Mouse (Mus musculus) heart, embryonic 13.5 days (tissue): ENCODE results near the gene Magi1. TPM values are rescaled to one million over a fixed set of nuclear protein-coding genes. Genes with fewer than 3 reads are reported as not detected.
A peak's percentile ranks its signal among the peaks of the same experiment; 100 is the strongest.

Experiments
- ATAC-seq: fragments of 200-750 bp; cut with Nextera tagmentation; 2 replicates; pipeline ENCODE4 v1.8.0; 2017; ENCODE audit warnings: moderate TSS enrichment; ENCODE audit not compliant: insufficient number of reproducible peaks, low FRiP score, low TSS enrichment; ENCODE audit errors: extremely low read depth
- H3K27ac ChIP-seq: fragments of 300-500 bp; sonication (generic); replicated peaks from 2 replicates; pipeline ENCODE4 v1.5.1; 2015; ENCODE audit warnings: moderate library complexity, mild to moderate bottlenecking, inconsistent platforms
- H3K27me3 ChIP-seq: fragments of 300-500 bp; sonication (generic); replicated peaks from 2 replicates; pipeline ENCODE4 v1.6.1; 2015; ENCODE audit warnings: mild to moderate bottlenecking, inconsistent platforms
- H3K36me3 ChIP-seq: fragments of 300-500 bp; sonication (generic); 2 replicates; pipeline ENCODE4 v1.6.1; 2015; ENCODE audit warnings: mild to moderate bottlenecking, inconsistent platforms
- H3K4me1 ChIP-seq: fragments of 300-500 bp; sonication (generic); 2 replicates; pipeline ENCODE4 v1.6.1; 2015; ENCODE audit warnings: inconsistent platforms
- H3K4me2 ChIP-seq: fragments of 300-500 bp; sonication (generic); 2 replicates; pipeline ENCODE4 v1.6.1; 2015; ENCODE audit warnings: inconsistent platforms, mild to moderate bottlenecking, moderate library complexity
- H3K4me3 ChIP-seq: fragments of 300-500 bp; sonication (generic); 2 replicates; pipeline ENCODE4 v1.5.1; 2015; ENCODE audit warnings: moderate library complexity, mild to moderate bottlenecking, inconsistent platforms
- H3K9ac ChIP-seq: fragments of 300-500 bp; sonication (generic); 2 replicates; pipeline ENCODE4 v1.6.1; 2015; ENCODE audit warnings: inconsistent platforms, mild to moderate bottlenecking, moderate library complexity
- H3K9me3 ChIP-seq: fragments of 300-500 bp; sonication (generic); 2 replicates; pipeline ENCODE4 v1.6.1; 2016; ENCODE audit warnings: inconsistent platforms
- WGBS: fragments of 180-500 bp; shearing (Covaris S2); methylation state at CpG from one replicate; pipeline ENCODE4 v1.1.7; 2015; ENCODE audit warnings: mixed read lengths; 5-methylcytosine and 5-hydroxymethylcytosine counted together
- polyA plus RNA-seq: library from polyadenylated mRNA; unstranded; fragments of >200 nt; fragmentation: Nextera tagmentation; extraction: Ambion mirVana; gene quantifications from 2 replicates; pipeline ENCODE4 v1.2.1, GENCODE M21; 2015

Magi1 gene
- polyA plus RNA-seq, 1 experiment from 2014 or later: 7.5 TPM

DNA sequence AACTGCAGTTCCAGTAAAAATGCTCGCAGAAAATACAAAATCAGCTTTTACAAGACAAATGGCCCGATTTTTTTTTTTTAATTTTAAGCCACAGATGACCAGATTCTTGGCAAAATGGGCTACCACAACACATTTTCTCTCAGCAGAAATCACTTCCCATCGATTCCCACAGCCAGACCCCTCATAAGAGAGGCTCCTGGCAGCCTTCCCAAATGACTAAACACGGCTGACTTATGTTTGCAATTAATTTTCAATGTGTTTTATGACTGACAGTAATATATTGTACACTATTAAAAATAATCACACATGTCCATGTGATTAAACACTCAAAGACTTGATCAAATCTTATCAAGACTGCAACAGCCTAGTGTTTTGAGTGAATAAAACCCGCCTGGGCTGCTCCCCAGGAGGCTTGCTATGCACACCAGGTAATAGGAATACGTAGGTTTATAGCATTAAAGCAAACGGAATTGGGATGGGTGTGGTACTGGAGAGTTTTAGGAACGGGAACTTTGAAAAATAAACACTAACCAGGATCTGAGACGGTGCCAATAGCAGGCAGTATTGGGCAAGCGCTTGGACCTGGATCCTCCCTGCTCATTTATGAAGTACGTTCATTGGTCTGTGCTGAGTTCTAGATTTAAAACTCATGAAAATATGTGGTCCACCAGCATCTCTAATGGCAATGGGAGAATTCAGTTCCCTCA is 176.2 kb downstream of the Magi1 start:
- Histone ChIP-seq H3K27me3 (no peaks in the 10 kb centered on the region), H3K36me3 (no peaks in the 10 kb centered on the region), H3K4me2 (no peak overlapping the region), H3K4me1 (peaks cover 40% of the 10 kb centered on the region), H3K9ac (no peak overlapping the region), H3K4me3 (no peak overlapping the region), H3K27ac (no peak overlapping the region), H3K9me3 (no peaks in the 10 kb centered on the region)
- WGBS: 71% methylated on average over 11 of the region's 11 CpGs
- no peak for ATAC-seq

GRCm38 (mm10) chr6:94103581-94103980 is 180.1 kb downstream of the Magi1 start:
- Histone ChIP-seq H3K4me1 (peaks cover 56% of the 10 kb centered on the region), H3K4me2 (no peak overlapping the region), H3K27ac (peak overlapping the region; percentile 30; the same call in 1 of the 2 replicates), H3K36me3 (no peaks in the 10 kb centered on the region), H3K9me3 (no peaks in the 10 kb centered on the region), H3K9ac (no peak overlapping the region), H3K27me3 (no peaks in the 10 kb centered on the region), H3K4me3 (no peak overlapping the region)
- WGBS: 61% methylated on average over 3 of the region's 3 CpGs
- no peak for ATAC-seq

DNA sequence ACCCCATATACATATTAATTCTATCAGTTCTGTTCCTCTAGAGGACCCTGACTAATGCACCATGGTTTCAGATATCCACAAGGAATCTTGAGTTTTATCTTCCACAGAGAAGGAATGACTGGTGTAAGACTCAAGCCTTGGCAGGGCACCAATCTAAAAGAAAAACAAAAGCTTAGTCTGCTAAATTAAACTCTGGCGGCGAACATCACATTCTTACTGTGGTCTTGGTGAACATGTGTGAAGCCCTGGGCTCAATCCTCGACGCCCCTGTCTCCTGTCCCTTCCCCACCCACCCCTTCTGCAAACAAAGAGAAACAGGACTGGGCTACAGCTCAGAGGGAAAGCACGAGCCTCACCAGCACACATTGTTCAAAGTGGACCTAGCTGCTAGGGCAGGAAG is 182.5 kb downstream of the Magi1 start:
- no peak overlapping the region for H3K4me3 ChIP-seq
- ATAC-seq: no peak
- no peaks in the 10 kb centered on the region for H3K36me3 ChIP-seq
- WGBS: 25% methylated on average over 5 of the region's 5 CpGs
- H3K4me2 ChIP-seq: no peak overlapping the region
- H3K27me3 ChIP-seq: no peaks in the 10 kb centered on the region
- 0 out of 2 replicates have a peak overlapping the region, but pooled peaks have one; percentile 6 for H3K27ac ChIP-seq
- H3K9me3 ChIP-seq: no peaks in the 10 kb centered on the region
- H3K4me1 ChIP-seq: peaks cover 60% of the 10 kb centered on the region
- H3K9ac ChIP-seq: no peak overlapping the region

GRCm38 (mm10) chr6:94094924-94095685 is 188.6 kb downstream of the Magi1 start:
- H3K36me3 ChIP-seq: no peaks in the 10 kb centered on the region
- H3K27me3 ChIP-seq: no peaks in the 10 kb centered on the region
- H3K4me2 ChIP-seq: no peak overlapping the region
- ATAC-seq: no peak
- H3K9ac ChIP-seq: no peak overlapping the region
- H3K4me1 ChIP-seq: peaks cover 58% of the 10 kb centered on the region
- H3K27ac ChIP-seq: no peak overlapping the region
- no peak overlapping the region for H3K4me3 ChIP-seq
- 57% methylated on average over 4 of the region's 4 CpGs for WGBS
- no peaks in the 10 kb centered on the region for H3K9me3 ChIP-seq

GRCm38 (mm10) chr6:94092969-94093597 is 190.6 kb downstream of the Magi1 start:
- WGBS: 49% methylated on average over 8 of the region's 8 CpGs
- H3K4me1 ChIP-seq: peaks cover 55% of the 10 kb centered on the region
- H3K27ac ChIP-seq: no peak overlapping the region
- no peak for ATAC-seq
- no peak overlapping the region for H3K4me2 ChIP-seq
- no peaks in the 10 kb centered on the region for H3K36me3 ChIP-seq
- no peaks in the 10 kb centered on the region for H3K9me3 ChIP-seq
- H3K9ac ChIP-seq: no peak overlapping the region
- no peak overlapping the region for H3K4me3 ChIP-seq
- H3K27me3 ChIP-seq: no peaks in the 10 kb centered on the region

- Histone ChIP-seq H3K4me3 (no peak overlapping the region), H3K9me3 (no peaks in the 10 kb centered on the region), H3K4me2 (no peak overlapping the region), H3K27ac (no peak overlapping the region), H3K27me3 (no peaks in the 10 kb centered on the region), H3K4me1 (peaks cover 51% of the 10 kb centered on the region), H3K9ac (no peak overlapping the region), H3K36me3 (no peaks in the 10 kb centered on the region)
- no peak for ATAC-seq
- WGBS: 89% methylated on average over 4 of the region's 4 CpGs
Measured at GRCm38 (mm10) chr6:94092500-94092899, 191.2 kb downstream of the Magi1 start.

GRCm38 (mm10) chr6:94086855-94087254 is 196.9 kb downstream of the Magi1 start:
- Histone ChIP-seq H3K27ac (0 out of 2 replicates have a peak overlapping the region, but pooled peaks have one; percentile 5), H3K9ac (peak overlapping the region; percentile 33; the same call in 1 of the 2 replicates), H3K4me2 (no peak overlapping the region), H3K27me3 (no peaks in the 10 kb centered on the region), H3K9me3 (no peaks in the 10 kb centered on the region), H3K4me3 (no peak overlapping the region), H3K4me1 (peaks cover 45% of the 10 kb centered on the region), H3K36me3 (no peaks in the 10 kb centered on the region)
- ATAC-seq: no peak
- 37% methylated on average over 2 of the region's 2 CpGs for WGBS

- no peak overlapping the region for H3K4me2 ChIP-seq
- no peaks in the 10 kb centered on the region for H3K9me3 ChIP-seq
- no peak overlapping the region for H3K27ac ChIP-seq
- no peaks in the 10 kb centered on the region for H3K27me3 ChIP-seq
- peaks cover 52% of the 10 kb centered on the region for H3K4me1 ChIP-seq
- H3K4me3 ChIP-seq: no peak overlapping the region
- no peak for ATAC-seq
- H3K9ac ChIP-seq: no peak overlapping the region
- no peaks in the 10 kb centered on the region for H3K36me3 ChIP-seq
- 59% methylated on average over 5 of the region's 5 CpGs for WGBS
Measured at GRCm38 (mm10) chr6:94084752-94085151, 199.0 kb downstream of the Magi1 start.

- 89% methylated on average over 7 of the region's 7 CpGs for WGBS
- Histone ChIP-seq H3K9me3 (no peaks in the 10 kb centered on the region), H3K27me3 (no peaks in the 10 kb centered on the region), H3K9ac (no peak overlapping the region), H3K4me3 (no peak overlapping the region), H3K4me1 (peaks cover 65% of the 10 kb centered on the region), H3K27ac (no peak overlapping the region), H3K4me2 (no peak overlapping the region), H3K36me3 (no peaks in the 10 kb centered on the region)
- no peak for ATAC-seq
Measured at GRCm38 (mm10) chr6:94083459-94083858, 200.3 kb downstream of the Magi1 start.

DNA sequence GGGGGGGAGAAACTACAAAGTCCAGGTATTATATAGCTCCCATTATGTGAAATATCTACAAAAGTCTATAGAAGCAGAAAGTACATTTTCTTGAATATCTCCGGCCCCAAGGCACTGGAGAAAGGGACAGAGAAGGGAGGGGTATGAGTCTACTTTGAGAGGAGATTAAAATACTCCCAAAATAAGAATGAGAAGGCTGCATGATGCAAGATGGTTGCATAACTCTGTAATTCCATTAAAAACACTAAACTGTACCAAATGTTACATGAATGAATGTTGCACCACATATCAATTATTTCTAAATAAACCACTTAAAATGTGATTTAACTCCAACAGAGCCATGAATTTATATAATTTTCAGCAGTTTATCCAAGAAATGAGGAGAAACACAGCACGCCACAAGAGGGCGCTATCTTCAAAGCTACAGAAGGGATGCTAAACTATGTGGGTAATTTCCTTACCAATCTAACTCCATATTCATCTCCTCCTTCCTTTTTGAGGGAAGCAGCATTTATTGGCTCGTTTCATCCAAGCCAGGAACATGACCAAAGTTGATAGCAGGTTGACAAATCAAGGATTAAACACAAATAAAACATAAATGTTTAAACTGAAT is 202.7 kb downstream of the Magi1 start:
- ATAC-seq: no peak
- no peak overlapping the region for H3K9ac ChIP-seq
- H3K4me2 ChIP-seq: no peak overlapping the region
- H3K36me3 ChIP-seq: no peaks in the 10 kb centered on the region
- H3K4me1 ChIP-seq: peaks cover 70% of the 10 kb centered on the region
- H3K27me3 ChIP-seq: no peaks in the 10 kb centered on the region
- no peaks in the 10 kb centered on the region for H3K9me3 ChIP-seq
- H3K4me3 ChIP-seq: no peak overlapping the region
- H3K27ac ChIP-seq: no peak overlapping the region
- 12% methylated on average over 4 of the region's 4 CpGs for WGBS

GRCm38 (mm10) chr6:94078934-94079333 is 204.8 kb downstream of the Magi1 start:
- H3K27ac ChIP-seq: no peak overlapping the region; the same call in 1 of the 2 replicates

More at GRCm38 (mm10) chr6:94078934-94079333, 204.8 kb downstream of the Magi1 start:
- Histone ChIP-seq H3K9ac (peak overlapping the region; percentile 62; the same call in 1 of the 2 replicates), H3K9me3 (no peaks in the 10 kb centered on the region), H3K4me3 (no peak overlapping the region), H3K27me3 (no peaks in the 10 kb centered on the region), H3K4me2 (peak overlapping the region; percentile 11; the same call in 1 of the 2 replicates), H3K4me1 (peaks cover 75% of the 10 kb centered on the region), H3K36me3 (no peaks in the 10 kb centered on the region)
- no peak for ATAC-seq
- WGBS: 21% methylated on average over 8 of the region's 8 CpGs
